ENCODE assay signal across 20 mouse cellular contexts in the genomic region with DNA sequence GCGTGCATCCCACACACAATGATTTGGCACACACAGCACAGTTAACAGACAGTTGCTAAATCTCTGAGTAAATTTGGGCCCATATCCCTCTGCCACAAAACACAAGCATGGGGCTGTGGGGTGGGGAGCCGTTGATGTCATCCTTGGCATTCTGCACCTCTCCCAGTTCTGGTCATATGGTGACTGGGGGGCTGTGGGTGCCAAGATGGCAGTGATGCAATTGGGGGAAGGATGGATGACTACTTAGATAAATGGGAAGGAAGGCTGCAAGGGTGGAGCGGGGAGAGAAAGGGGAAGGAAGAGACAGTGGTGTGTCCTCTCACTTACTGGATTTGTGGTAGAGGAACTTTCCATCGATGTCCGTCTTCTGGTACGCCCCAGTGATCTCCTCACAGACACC. TPM values are rescaled to one million over a fixed set of nuclear protein-coding genes. Genes with fewer than 3 reads are reported as not detected.
DNase-seq lines count a peak whose midpoint lies in the region; ATAC-seq and TF ChIP-seq lines count a peak whose summit lies in the region.
"Had no signal": no experiment of that assay in that cellular context is flagged by ENCODE, and none has a peak within 500 bp of the region (broad histone marks: within the 10 kb centered on the region; RNA-seq: fewer than 3 reads in every experiment).

No protein-coding gene starts in this region.

- peak overlapping the region; percentile 32 for H3K4me2 ChIP-seq in liver, embryonic 14.5 days (ENCODE audit: low read depth)
- H3K4me2 ChIP-seq: heart, embryonic 13.5 days; hindbrain, embryonic 12.5 days; neural tube, embryonic 13.5 days; stomach, embryonic 15.5 days had no signal

- intact Hi-C loops in left cerebral cortex, postnatal 14 days (cut with DNase I): no loop called here
- intact Hi-C loops in gastrocnemius, postnatal 36 days (cut with DNase I): no loop called here

- no peak for ATAC-seq in liver, embryonic 14.5 days (ENCODE audit: insufficient read depth)
- ATAC-seq: intestine, postnatal 0 days had no signal

- peak; percentile 61 to 73 for DNase-seq in cerebellum, postnatal 10 days
- no peak for DNase-seq in cerebellum, postnatal 25 days
- peak; percentile 8 for DNase-seq in lung, postnatal 14 days
- no peak for DNase-seq in lung, postnatal 25 days (ENCODE audit: low spot score)
- DNase-seq in liver, embryonic 14.5 days (ENCODE audit: low read depth in 3 of 3, low spot score in 3 of 3): no peak
- DNase-seq in urinary bladder, postnatal 25 days (ENCODE audit: low spot score): no peak
- DNase-seq in left cerebral cortex, postnatal 14 days (ENCODE audit: low spot score in 2 of 2): no peak
- DNase-seq in gastrocnemius, postnatal 36 days: no peak
- DNase-seq: adrenal gland, adult 8-10 months; gastrocnemius, postnatal 25 days; kidney, postnatal 36 days; lung, postnatal 4 days had no signal

- H3K36me3 ChIP-seq in liver, embryonic 14.5 days (replicated peaks; ENCODE audit: control insufficient read depth, insufficient read depth, low read depth): no peaks in the 10 kb centered on the region; the same call in 1 of the 2 replicates
- H3K36me3 ChIP-seq: heart, embryonic 13.5 days; hindbrain, embryonic 12.5 days; limb, embryonic 10.5 days; neural tube, embryonic 13.5 days; stomach, embryonic 15.5 days had no signal

- no peaks in the 10 kb centered on the region for H3K9me3 ChIP-seq in liver, embryonic 14.5 days (ENCODE audit: control insufficient read depth, low read length)
- H3K9me3 ChIP-seq: limb, embryonic 10.5 days; neural tube, embryonic 13.5 days; stomach, embryonic 15.5 days had no signal

- no peaks in the 10 kb centered on the region for H3K27me3 ChIP-seq in liver, embryonic 14.5 days (ENCODE audit: control insufficient read depth, insufficient read depth, low read length)
- H3K27me3 ChIP-seq: hindbrain, embryonic 12.5 days; neural tube, embryonic 13.5 days; stomach, embryonic 15.5 days had no signal

- WGBS in liver, embryonic 14.5 days (ENCODE audit: insufficient replicate concordance): 25% methylated on average over 6 of the region's 6 CpGs

- no peak overlapping the region for H3K27ac ChIP-seq in liver, embryonic 14.5 days
- H3K27ac ChIP-seq: heart, embryonic 13.5 days; hindbrain, embryonic 12.5 days; limb, embryonic 10.5 days; neural tube, embryonic 13.5 days; stomach, embryonic 15.5 days had no signal

- H3K4me3 ChIP-seq in liver, embryonic 14.5 days (ENCODE audit: insufficient read depth in 1 of 2, low read depth in 2 of 2, low read length in 2 of 2): peak overlapping the region in 1 of 2 experiments; percentile 15; a peak in 1 of 4 replicates
- H3K4me3 ChIP-seq: heart, embryonic 13.5 days; hindbrain, embryonic 12.5 days; limb, embryonic 10.5 days; neural tube, embryonic 13.5 days; stomach, embryonic 15.5 days had no signal

- H3K4me1 ChIP-seq in liver, embryonic 14.5 days (replicated peaks; ENCODE audit: control insufficient read depth in 2 of 2, insufficient read depth in 2 of 2, low read length in 1 of 2): peaks cover 0 to 14% of the 10 kb centered on the region in 2 experiments; a peak in 3 of 4 replicates
- H3K4me1 ChIP-seq: heart, embryonic 13.5 days; hindbrain, embryonic 12.5 days; limb, embryonic 10.5 days; neural tube, embryonic 13.5 days had no signal

- no peak overlapping the region for H3K9ac ChIP-seq in liver, embryonic 14.5 days (replicated peaks)
- H3K9ac ChIP-seq: heart, embryonic 13.5 days; hindbrain, embryonic 12.5 days; neural tube, embryonic 13.5 days; stomach, embryonic 15.5 days had no signal

- TF ChIP-seq EP300 in liver, embryonic 14.5 days (IDR thresholded peaks at IDR 0.05; ENCODE audit: low read depth): no peak

- TF ChIP-seq CTCF in liver, embryonic 14.5 days (IDR thresholded peaks at IDR 0.05; ENCODE audit: low read depth): no peak

RNA-seq across cellular contexts. Expression of a gene that starts 3.5 kb away (rescaled TPM):
- 580 and 780 TPM in 2 replicates for polyA plus RNA-seq in liver, embryonic 14.5 days (2012; rRNA removed)
- polyA plus RNA-seq in liver, embryonic 14.5 days (2014; fragmentation: Nextera tagmentation; extraction: Ambion mirVana): 691 and 797 TPM in 2 replicates
- total RNA-seq in left cerebral cortex, postnatal 14 days (2021): not detected
- total RNA-seq in gastrocnemius, postnatal 36 days (2021): under 1 TPM in 1 of 2 experiments, not detected in 1; 0.41 TPM
- total RNA-seq: gastrocnemius, postnatal 25 days; midbrain, postnatal 0 days had no signal
- polyA plus RNA-seq: hindbrain, embryonic 12.5 days; midbrain, postnatal 0 days had no signal

RNA-seq across cellular contexts. Expression of a gene that starts 20.8 kb away (rescaled TPM):
- 5.7 and 6.1 TPM in 2 replicates for polyA plus RNA-seq in liver, embryonic 14.5 days (2012; rRNA removed)
- polyA plus RNA-seq in liver, embryonic 14.5 days (2014; fragmentation: Nextera tagmentation; extraction: Ambion mirVana): 3.8 TPM in 2 replicates
- not detected for total RNA-seq in left cerebral cortex, postnatal 14 days (2021)
- not detected for total RNA-seq in gastrocnemius, postnatal 36 days (2021)
- total RNA-seq: adrenal gland, adult 8-10 months; gastrocnemius, postnatal 25 days had no signal
- polyA plus RNA-seq: frontal cortex, adult 2 months; neural tube, embryonic 13.5 days had no signal

Comparison
In these comparisons a context has a peak if more than half of its experiments do, and no peak if none do; other contexts are left out.
1. DNase-seq: peak in cerebellum, postnatal 10 days (2 of 2) and lung, postnatal 14 days (single experiment); none in cerebellum, postnatal 25 days (0 of 2), lung, postnatal 25 days (single experiment), liver, embryonic 14.5 days (0 of 3), urinary bladder, postnatal 25 days (single experiment), left cerebral cortex, postnatal 14 days (0 of 2) and gastrocnemius, postnatal 36 days (0 of 2).